Mouse (Mus musculus) T-helper 1 cell (primary cell): ENCODE measurements around the gene Vdac1.
"Not testable (repeated sequence)": the region's sequence is repeated elsewhere in the genome, so short reads cannot be mapped to it uniquely, and the experiment has no call there.

Experiments
- in situ Hi-C: fragments of 300-600 bp; cut with MboI, MseI; formaldehyde crosslinking; loops from one replicate; pipeline ENCODE4 v1.15.1; 2025; ENCODE audit warnings: high pct_unique_total_duplicates

Gene Vdac1

DNA sequence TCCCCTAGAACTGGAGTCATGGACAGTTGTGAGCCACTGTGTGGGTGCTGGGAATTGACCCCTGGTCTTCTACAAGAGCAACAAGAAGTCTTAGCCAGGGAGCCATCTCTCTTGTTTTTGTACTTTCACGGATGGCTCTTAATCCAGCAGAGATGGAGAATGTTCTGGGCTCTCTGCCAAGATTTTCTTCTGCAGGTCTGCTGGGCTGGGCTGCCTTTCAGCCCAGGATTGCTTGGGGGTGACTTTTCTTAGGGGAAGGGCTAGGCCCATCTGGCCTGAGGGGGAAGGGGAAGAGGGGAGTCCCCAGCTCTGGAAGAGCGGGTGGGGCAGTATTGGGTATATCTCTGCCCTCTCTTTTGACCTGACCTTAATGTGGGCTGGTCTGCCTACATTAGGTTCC, 9.9 kb downstream of the Vdac1 start:
- in situ Hi-C loops, result no loop called here

DNA sequence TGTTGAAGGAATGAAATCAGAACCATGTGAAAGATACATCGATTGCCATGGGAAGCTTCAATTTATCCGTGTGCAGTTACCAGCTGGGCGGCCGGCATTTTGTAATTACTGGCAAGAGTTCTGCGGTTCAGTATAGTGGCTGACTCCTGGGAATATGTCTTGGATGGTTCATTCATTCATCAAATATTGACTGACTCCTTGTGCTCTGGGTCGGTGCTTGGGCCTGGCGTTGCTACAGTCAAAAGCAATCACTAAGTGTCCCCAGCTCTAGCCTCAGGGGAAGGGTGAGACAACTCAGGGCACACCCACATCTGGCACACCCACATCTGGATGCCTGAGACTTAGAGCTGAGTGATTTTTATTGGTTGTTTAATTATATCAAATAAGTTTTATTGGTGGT, 13.2 kb downstream of the Vdac1 start:
- in situ Hi-C loops, result no loop called here

- in situ Hi-C loops, result no loop called here
Observed at GRCm38 (mm10) chr11:52374340-52374739, 13.7 kb downstream of the Vdac1 start.

GRCm38 (mm10) chr11:52377579-52377978, 16.9 kb downstream of the Vdac1 start:
- in situ Hi-C loops, result no loop called here

- in situ Hi-C loops, result no loop called here
Observed at GRCm38 (mm10) chr11:52379241-52379640, 18.6 kb downstream of the Vdac1 start.

DNA sequence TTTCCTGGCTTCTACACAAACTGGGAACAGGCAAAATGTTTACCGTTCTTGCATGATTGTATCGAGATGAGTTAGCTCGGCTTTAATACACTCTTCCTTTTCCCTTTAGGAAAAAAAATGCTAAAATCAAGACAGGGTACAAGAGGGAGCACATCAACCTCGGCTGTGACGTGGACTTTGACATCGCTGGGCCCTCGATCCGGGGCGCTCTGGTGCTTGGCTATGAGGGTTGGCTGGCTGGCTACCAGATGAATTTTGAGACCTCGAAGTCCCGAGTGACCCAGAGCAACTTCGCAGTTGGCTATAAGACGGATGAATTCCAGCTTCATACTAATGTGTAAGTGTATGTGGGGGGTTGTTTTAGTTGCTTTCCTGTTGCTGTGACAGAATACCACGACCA, 23.1 kb downstream of the Vdac1 start:
- in situ Hi-C loops, result no loop called here

GRCm38 (mm10) chr11:52384667-52385066, 24.0 kb downstream of the Vdac1 start:
- in situ Hi-C loops, result no loop called here

DNA sequence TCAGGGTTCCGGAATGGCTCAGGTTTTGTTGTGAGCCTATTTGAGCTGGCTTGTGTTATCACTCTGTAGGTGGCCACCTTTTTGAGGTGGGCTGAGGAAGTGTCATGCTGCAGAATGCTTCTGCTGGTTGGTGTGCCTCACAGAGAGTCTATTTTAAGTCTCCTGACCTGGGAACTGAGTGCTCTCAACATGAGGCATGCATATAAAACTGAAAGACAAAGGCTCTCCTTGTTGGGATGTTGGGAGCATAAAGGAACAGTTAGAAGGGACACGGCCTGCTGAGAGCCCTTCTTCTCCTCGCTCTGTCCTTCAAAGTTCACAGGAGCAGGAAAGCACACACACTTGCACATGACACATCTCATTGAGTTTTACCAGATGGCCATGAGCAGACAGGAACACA, 26.2 kb downstream of the Vdac1 start:
- in situ Hi-C loops, result no loop called here

- in situ Hi-C loops, result no loop called here
Observed at GRCm38 (mm10) chr11:52388150-52388549, 27.5 kb downstream of the Vdac1 start.

GRCm38 (mm10) chr11:52388979-52389378, 28.3 kb downstream of the Vdac1 start:
- in situ Hi-C loops, result not testable (repeated sequence)

DNA sequence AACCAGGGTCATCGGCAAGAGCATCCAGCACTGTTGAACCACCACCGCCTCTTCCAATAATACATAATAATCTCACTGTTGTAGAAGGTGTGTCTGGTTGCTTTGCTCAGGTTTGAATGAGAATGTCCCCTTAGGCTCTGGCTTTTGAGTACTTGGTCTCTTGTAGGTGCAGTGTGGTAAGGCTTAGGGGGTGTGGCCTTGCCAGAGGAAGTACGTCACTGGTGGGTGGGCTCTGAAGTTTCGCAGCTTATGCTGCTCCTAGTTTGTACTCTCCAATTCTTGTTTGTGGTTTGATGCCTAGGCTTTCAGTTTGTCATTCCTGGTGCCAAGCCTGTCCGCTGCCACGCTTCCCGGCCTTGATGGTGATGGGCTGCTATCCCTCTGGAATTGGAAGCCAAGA, 29.3 kb downstream of the Vdac1 start:
- in situ Hi-C loops, result no loop called here

DNA sequence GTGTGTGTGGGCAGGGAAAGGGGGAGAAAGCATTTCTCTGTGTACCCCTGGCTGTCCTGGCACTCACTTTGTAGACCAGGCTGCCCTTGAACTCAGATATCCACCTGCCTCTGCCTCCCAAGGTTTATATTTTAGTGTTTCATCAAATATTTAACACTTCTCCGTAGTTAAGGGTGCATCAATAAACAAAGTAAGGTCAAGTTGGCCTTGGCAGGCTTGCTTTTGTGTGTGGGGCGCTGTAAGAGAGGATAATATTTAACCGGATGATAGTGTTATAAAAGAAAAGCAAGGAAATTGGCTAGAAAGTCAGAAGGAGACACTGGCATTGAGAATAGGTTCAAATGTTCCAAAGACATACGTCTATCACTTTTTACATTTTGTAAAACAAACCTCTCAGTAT, 33.8 kb downstream of the Vdac1 start:
- in situ Hi-C loops, result no loop called here

DNA sequence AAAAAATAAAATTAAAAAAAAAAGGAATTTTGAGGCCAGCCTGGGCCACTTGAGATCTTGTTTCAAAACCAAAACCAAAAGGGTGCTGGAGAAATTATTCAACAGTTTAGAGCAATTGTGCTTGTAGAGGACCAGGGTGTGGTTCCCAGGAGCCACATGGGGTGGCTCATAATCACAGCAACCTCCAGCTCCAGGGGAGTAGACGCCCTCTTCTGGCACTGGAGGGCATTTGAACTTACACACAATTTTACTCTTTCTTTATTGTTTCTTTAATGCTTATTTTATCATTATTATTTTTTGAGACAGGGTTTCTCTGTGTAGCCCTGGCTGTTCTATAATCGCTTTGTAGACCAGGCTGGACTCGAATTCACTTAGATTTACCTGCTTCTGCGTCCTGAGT, 34.7 kb downstream of the Vdac1 start:
- in situ Hi-C loops, result no loop called here

DNA sequence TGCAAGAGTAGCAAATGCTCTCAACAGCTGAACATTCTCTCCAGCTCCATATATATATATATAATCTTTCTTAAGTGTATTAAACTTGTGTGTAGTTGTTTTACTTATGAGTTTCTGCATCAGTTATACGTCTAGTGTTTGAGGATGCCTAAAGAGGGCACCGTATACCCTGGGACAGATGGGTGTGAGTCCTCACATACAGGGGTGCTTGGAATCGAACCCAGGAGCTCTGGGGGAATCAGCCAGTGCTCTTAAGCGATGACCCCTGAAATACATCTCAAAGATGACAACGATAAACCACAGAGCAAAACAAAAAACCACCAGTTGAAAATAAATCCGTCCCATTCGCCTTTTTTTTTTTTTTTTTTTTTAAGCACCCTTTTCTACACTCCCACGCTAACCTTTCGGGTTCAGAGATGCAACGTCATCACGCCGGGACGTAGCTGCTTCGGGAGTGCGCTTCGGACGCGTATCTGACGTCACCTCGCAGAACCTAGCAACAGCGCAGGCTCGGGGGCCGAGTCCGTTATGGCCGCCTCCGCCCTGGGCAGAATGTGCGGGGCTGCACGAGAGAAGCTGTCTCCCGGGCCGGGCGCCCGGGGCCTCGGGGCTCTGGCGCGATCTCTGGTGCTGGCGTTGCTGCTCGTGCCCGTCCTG, 35.4 kb downstream of the Vdac1 start, which contains the start of gene 9530068E07Rik:
TSS of gene 9530068E07Rik (plus strand) at position 489 of the 657 bp plus-strand sequence.
- in situ Hi-C loops, result no loop called here

GRCm38 (mm10) chr11:52396597-52397188, 36.0 kb downstream of the Vdac1 start:
- in situ Hi-C loops, result no loop called here

- in situ Hi-C loops, result no loop called here
Observed at GRCm38 (mm10) chr11:52397385-52397987, 36.8 kb downstream of the Vdac1 start.

GRCm38 (mm10) chr11:52401476-52401875, 40.8 kb downstream of the Vdac1 start:
- in situ Hi-C loops, result no loop called here

- in situ Hi-C loops, result no loop called here
Observed at GRCm38 (mm10) chr11:52402566-52402965, 41.9 kb downstream of the Vdac1 start.

DNA sequence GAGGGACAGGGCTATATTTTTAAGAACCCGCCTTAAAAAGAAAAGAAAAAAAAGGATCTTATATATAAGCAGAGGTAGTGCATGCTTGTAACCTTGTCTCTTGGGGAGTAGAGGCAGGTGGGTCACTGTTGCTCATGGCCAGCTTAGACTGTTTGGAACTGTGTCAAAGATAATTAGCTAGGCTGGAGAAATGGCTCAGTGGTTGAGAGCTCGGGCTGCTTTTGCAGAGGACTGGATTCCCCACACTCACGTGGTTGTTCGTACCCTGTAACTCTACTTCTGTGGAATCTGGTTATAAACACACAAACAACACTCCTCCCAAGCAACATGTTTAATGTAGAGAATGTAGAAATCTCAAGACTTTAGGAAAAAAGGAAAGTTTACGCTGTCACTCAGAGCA, 43.5 kb downstream of the Vdac1 start:
- in situ Hi-C loops, result no loop called here

- in situ Hi-C loops, result no loop called here
Observed at GRCm38 (mm10) chr11:52405196-52405688, 44.6 kb downstream of the Vdac1 start.

DNA sequence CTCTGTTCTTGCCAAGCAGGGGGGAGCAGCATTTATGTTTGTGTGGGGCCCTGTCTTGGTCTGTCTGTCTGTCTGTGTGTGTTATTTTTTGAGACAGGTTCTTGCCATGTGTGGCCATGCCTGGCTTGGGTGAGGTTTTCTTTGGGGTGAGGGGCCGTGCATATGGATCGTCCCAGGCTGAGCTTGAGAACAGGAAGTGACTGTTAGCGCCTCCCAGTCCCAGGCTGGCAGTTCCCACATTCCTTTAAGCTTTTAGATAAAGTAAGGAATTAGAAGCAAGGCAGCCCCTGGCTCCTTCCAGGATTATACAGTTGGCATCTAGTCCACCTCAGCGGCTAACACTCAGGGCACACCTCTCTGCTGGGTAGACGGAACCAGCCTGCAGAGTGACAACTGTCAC, 48.7 kb downstream of the Vdac1 start:
- in situ Hi-C loops, result no loop called here

GRCm38 (mm10) chr11:52418358-52418757, 57.7 kb downstream of the Vdac1 start:
- in situ Hi-C loops, result loop anchor here (10.0 kb wide), 1 partner anchor 616 kb away; no protein-coding TSS in a partner anchor

GRCm38 (mm10) chr11:52419246-52419645, 58.6 kb downstream of the Vdac1 start:
- in situ Hi-C loops, result loop anchor here (10.0 kb wide), 1 partner anchor 616 kb away; no protein-coding TSS in a partner anchor
